Mouse (Mus musculus): ENCODE results near the gene Mgat4b.

The Mgat4b gene

DNA sequence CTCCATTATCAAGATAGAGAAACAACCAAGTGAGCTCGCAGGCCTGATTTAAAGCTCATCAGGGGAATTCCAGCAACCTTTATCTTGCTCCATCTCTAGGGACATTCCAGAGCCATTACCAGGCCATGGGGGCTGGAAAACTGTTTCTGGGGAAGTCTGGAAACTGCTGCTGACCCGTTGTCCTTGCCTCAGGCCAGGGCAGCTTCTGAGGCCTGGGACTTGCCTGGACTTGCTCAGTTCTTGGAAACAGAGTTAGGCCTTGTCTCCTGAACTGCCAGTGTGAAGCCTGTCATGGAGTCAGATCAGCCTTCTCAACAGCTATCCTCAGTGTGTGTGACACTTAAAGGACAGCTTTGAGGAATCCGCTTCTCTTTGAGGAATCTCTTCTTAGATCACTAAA, 41.5 kb downstream of the Mgat4b start:
- no peak for DNase-seq (ENCODE audit: low read depth, low spot score)

DNA sequence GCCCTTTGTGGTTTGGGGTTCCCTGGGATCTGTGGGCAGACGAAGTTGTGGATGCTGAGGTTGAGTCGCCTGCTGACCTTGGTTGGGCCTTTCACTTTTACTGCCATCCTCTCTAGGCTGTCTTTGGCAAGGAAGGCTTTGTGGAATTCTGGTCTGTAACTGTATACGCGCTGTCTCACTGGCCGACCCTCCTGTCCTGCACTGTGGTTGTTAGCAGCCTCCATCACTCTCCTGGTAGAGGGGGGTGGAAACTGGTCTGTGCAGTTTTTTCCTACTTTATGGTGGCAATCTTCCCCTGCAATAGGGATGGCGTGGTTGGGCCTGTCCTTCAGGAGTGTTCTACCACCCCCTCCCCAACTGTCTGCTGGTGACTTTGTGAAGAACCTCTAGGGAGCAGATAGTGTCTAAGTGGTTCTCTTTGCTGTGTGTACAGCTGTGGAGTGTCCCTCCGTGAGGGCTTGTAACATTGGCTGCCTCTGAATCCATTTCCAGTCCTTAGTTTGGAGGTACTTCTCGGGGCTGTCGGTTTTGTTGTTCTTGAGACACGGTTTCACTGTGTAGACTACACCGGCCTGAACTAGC, 42.1 kb downstream of the Mgat4b start:
- no peak for DNase-seq (ENCODE audit: low read depth, low spot score)

DNA sequence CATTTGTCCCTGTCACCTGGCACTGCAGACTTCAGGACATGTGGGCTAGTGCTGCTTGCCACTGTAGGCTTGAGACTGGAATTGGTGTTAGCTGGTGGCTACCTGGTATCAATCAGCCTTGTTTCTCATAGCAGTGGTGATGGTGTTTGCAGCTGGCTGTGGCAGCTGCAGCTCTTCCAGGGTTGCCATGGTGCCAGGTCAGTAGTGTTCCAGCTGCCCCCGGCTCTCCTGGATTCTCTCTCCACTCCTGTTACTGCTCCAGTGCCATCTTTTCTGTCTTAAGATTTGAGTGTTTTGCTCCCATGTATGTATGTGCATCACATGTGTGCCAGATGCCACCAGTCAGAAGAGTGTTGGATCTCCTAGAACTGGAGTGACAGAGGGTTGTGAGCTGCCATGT, 42.7 kb downstream of the Mgat4b start:
- no peak for DNase-seq (ENCODE audit: low read depth, low spot score)

DNA sequence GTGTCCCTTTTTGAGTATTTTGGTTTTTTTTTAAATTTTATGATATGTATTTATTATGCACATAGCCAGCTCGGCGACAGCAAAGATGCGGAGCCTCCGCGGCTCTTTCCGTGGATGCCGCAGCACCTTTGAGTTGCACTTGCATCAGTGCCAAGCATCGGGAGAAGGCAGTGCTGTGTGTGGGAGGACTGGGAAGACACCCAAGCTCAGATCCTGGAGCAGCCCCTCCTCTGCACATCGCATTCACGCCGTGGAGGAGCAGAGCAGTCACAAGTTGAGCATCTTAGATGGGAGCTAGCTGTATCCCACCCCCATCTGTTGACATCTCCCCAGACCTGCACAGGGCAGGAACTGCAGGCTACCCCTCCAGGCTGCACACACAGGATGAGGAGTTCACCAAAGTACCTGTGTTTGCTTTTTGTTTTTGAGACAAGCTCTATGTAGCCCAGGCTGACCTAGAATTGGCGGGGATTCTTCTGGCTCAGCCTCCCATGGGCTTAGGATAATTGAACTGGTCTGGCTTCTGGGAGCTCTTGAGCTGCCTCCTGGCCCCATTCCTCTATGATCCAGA, 43.4 kb downstream of the Mgat4b start:
- no peak for DNase-seq (ENCODE audit: low read depth, low spot score)

DNA sequence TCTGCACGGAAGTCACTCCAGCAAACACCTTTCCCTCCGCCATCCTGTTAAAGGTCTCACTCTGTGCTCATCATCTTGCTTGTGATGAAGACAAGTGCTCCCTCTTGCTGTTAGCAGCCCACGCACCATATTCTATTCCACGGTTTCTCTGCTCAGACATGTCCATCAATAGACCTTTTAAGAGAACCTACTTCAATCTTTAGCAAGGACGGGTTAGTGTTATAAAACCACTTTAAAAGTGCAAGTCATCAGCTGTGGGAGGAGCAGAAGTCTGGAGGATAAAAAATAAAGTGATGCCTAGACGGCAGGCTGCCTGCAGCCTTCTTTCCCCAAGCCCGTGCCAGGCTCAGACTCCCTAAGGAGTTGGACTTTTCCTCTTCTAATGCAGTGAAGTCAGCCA, 45.9 kb downstream of the Mgat4b start:
- no peak for DNase-seq (ENCODE audit: low read depth, low spot score)

DNA sequence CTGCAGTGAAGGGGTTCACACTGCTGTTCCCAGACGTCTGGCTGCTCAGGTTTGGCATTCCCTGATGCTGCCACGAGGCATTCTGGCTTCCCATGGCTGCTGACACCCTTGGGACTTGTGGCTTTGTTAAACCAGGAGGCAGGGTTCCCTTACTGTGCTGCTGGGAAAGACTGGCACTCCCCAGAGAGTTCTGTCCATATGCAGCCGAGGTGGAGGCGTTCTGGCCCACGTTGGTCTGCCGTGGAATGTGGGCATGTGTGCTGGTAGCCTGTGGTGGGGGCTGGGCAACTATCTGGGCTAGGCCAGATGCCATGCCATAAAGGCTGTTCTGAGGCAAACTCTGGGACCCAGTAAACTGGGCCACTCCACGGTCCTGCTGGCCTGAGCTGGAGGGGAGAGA, 47.6 kb downstream of the Mgat4b start:
- DNase-seq (ENCODE audit: low read depth, low spot score) = no peak

DNA sequence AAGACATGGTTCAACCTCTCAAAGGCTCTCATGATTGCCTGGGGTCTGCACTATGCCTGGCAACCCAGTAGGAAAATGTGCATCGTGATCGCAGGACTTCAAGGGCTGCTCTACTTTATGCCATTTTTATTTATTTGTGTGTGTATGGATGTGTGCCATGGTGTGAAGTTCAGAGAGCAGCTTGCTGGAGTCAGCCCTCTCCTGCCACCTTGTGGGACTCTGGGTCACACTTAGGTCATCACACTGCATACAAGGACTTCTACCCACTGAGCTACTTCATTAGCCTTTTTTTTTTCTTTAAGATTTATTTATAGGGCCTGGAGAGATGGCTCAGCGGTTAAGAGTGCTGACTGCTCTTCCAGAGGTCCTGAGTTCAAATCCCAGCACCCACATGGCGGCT, 51.3 kb downstream of the Mgat4b start:
- DNase-seq (ENCODE audit: low read depth, low spot score) = no peak

DNA sequence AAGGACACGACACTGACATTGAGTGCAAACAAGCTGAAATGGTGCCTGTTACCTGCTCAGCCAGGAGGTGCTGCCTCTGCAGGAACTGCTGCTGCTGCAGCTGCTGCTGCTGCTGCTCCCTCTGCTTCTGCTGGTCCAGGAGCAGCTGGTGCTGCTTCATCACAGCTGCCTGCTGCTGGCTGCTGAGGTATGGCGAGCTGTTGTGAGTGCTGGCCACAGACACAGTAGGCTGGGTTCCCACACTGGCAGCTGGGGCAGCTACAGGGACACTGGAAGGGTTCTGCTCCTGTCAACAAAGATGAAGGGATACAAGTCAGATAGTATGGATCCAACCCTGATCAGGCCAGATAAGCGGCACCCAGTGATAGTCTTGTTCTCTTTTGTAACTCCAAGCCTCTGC, 52.5 kb downstream of the Mgat4b start:
- no peak for DNase-seq (ENCODE audit: low read depth, low spot score)

DNA sequence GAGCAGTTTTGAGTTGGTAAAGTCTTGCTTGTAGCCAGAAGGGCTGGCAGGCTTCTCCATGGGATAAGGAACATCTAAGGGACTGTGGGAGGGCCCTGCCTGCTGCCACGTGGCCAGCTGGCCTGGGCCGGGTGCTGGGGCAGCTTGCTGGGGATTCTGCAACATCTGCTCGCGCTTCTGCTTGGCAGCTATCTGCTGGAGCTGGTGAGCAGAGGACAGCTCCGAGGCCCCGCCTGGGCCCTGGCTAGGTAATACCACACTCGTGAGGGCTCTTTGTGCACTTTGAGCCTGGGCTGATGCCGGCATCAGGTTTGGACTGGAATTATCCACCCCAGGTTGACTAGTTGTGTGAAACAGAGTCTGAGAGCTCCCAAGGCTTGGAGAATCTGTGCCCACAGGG, 55.2 kb downstream of the Mgat4b start:
- DNase-seq (ENCODE audit: low read depth, low spot score) = no peak

DNA sequence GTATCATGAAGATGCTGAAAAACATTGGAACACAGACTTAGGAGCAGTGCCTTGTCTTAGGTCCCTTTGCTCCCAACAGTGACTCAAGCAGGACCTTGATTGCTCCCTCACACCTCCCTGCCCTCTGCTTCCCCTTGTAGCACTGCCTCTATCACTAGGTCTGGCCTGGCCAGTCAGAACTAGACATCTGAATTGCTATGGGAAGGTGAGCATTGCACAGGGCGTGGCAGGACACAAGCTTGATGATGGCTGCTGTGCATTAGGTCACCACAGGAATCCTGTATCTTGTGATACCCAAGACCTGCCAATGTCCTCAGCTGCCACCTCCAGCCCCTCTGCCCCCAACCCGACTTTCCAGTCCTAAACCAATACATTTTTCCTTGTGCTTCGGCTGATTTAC, 56.3 kb downstream of the Mgat4b start:
- no peak for DNase-seq (ENCODE audit: low read depth, low spot score)

DNA sequence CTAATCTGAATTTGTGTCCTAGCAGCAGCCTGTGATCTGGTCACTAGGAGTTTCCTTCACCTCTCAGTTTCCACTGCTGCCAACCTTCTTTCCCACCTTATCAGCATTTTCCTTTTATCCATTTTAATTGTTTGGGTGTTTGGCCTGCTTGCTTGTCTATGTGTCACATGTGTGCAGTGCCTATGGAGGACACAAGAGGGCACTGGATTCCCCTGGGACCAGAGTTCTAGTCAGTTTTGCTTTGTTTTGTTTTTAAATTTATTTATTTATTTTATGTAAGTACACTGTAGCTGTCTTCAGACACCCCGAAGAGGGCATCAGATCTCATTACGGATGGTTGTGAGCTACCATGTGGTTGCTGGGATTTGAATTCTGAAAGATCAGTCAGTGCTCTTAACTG, 58.5 kb downstream of the Mgat4b start:
- no peak for DNase-seq (ENCODE audit: low read depth, low spot score)

DNA sequence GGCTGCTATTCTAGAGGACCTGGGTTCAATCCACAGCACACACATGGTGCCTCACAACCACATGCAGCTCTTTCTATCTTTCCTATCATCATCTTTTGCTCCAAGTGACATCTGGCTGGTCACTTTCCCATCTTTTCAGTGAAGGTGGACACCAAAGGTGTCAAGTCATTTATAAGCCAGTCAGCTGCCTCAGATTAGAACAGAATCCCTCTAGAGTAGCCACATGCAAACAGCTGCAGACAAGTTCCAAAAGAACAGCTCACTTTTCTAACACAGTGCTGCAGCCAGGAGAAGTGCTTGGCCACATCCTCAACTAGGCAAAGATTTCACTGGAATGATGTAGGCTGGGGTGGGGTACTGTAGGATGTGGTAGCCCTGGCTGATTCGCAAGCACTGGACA, 59.2 kb downstream of the Mgat4b start:
- DNase-seq (ENCODE audit: low read depth, low spot score) = no peak

DNA sequence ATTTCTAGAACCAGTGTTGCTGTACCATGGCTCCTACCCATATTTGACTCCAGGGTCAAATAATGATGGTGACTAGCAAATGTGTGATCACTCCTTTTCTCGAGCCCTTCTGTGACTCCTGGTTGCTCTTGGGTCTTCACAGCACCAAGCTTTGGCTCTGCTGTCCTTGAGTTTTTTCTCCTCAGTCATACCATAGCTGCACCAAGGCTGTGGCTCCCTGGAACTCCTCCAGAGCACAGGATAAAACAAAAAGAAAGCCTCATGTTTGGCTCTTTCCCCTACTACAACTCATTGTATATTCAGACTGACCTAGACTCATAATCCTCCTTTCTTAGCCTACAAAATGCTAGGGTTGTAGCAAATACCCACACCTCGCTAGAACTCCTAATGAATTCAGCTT, 62.1 kb downstream of the Mgat4b start:
- DNase-seq (ENCODE audit: low read depth, low spot score) = no peak

DNA sequence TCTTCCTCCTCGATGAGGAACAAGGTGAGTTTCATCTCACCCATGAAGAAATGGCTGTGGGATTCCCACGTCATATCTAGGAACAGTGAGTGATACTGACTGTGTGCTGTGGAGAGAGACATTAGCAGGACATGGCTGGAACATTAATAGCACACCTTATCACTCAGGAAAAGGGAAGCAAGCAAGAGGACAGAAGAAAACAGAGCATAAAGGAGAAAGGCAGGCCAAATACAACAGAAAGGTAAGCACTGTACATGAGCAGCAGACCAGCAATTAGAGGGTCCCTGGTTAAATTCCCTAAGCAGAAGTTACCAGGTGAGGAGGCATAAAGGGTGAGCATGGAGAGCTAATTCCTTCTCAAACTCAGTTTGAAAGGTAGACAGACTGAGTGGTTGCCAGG, 64.4 kb downstream of the Mgat4b start:
- no peak for DNase-seq (ENCODE audit: low read depth, low spot score)

DNA sequence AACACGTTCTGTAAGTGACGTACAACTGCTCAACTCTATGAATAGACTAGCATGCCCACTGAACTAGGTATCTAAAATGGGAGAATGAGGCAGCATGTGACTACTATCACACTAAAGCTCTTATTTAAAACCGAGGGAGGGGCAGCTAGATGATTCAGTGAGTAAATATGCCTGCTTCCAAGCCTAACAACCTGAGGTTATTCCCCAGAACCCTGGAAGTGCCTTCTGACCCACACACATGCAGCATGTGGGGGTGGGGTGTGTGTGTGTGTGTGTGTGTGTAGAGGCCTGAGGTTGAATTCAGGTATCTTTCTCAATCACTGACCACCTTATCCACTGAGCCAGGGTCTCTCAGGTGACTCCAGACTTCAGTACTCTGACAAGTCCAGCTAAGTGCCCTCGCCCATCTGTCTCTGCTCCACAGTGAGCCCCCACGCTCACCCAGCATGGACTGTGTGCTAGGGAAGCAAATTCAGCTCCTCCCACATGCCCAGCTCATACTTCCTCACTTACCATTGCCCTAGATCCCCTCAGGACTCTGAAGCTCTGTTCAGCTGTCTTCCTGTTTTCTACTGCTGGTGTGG, 65.0 kb downstream of the Mgat4b start:
- DNase-seq (ENCODE audit: low read depth, low spot score) = no peak

DNA sequence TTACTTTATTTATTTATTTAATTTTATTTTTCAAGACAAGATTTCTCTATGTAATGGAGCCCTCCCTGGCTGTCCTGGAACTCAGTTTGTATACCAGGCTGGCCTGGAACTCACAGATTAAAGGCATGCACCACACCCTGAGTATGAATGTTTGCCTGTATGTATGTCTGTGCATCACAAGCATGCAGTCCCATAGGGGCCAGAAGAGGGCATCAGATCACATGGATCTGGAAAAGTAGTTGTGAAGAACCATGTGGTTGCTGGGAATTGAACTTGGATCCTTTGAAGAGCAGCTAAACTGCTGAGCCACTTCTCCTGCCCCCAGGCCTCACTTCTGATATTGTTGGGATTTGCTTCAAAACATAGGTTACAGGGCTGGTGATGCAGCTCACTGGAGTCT, 66.3 kb downstream of the Mgat4b start:
- no peak for DNase-seq (ENCODE audit: low read depth, low spot score)

DNA sequence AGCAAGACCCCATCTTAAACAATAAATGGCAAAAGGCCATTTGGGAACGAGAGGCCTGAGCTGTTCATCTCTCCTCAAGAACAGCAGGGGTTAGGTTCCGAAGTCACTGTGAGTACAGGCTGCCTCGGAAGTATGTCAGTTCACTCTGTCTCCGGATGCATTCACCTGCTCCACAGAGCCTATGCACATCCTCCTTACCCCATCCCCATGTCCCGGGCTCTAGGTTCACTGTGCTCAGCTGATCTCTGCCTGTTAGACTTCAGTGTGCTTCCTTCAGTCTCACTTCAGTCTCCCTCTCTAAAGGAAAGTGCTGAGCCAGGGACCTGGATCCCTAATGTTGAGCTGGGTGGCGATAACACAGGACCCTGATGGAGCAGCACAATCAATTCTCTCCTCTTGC, 67.0 kb downstream of the Mgat4b start:
- no peak for DNase-seq (ENCODE audit: low read depth, low spot score)

DNA sequence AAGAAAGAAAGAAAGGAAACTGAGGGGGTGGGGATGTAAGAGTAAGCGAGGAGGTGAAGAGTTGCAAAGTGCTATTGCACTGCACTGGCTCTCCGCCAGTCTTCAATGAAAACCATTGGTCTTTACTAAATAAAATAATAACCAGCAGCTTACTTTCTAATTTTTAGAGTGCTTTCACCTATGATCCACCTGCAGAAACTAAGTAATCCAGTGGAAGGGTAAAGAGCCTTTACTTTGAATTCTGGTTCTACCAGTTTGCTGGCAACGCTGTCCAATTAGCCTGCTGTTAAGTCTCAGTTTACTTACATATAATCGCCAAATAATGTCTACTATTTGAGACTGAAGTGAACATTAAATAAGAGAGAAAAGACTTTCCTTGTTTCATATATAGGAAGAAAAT, 68.3 kb downstream of the Mgat4b start:
- no peak for DNase-seq (ENCODE audit: low read depth, low spot score)

DNA sequence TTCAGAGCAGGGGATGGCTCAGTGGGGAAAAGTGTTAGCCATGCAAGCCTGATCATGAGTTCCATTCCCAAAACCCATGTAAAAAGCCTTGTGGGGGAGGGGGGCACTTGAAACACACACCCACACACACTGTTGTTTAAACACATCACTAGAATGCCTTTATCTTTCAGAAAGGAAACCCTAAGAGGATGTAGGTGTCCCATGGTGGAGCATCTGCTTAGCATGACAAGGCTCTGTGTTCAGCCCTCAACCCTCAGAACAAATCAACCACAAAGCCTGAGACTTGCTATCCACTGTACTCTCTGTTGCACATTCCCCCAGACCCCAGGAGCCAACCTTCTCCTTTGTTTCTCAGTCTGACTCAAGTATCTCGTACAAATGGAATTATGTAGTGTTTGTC, 69.4 kb downstream of the Mgat4b start:
- no peak for DNase-seq (ENCODE audit: low read depth, low spot score)
